Mouse (Mus musculus): ENCODE measurements around the gene Cdkn2c. TPM values are rescaled to one million over a fixed set of nuclear protein-coding genes. Genes with fewer than 3 reads are reported as not detected.
A peak's percentile ranks its signal among the peaks of the same experiment; 100 is the strongest.
"Not testable (repeated sequence)": the region's sequence is repeated elsewhere in the genome, so short reads cannot be mapped to it uniquely, and the experiment has no call there.

The Cdkn2c gene
- 16.7 and 18.0 TPM in 2 replicates for polyA plus RNA-seq (2015; fragmentation: Nextera tagmentation; extraction: Ambion mirVana)

- under 1% methylated on average over 64 of the region's 64 CpGs for WGBS
- peak; percentile 97 for ATAC-seq (ENCODE audit: borderline replicate concordance, extremely low read depth, low FRiP score, low TSS enrichment)
These were observed at the start of gene Cdkn2c for GRCm38 (mm10) chr4:109666461-109667269. Gene Cdkn2c (minus strand): TSS chr4:109667189.

GRCm38 (mm10) chr4:109705349-109705748, 38.4 kb upstream of the Cdkn2c start:
- 92% methylated on average over 2 of the region's 2 CpGs for whole genome bisulfite sequencing
- H3K4me2 ChIP-seq = no peak overlapping the region
- no peaks in the 10 kb centered on the region for H3K4me1 ChIP-seq

More at GRCm38 (mm10) chr4:109666461-109667269, at the start of gene Cdkn2c:
- Histone ChIP-seq H3K4me3 (peak within 1 kb of the TSS; percentile 75), H3K4me2 (peak within 1 kb of the TSS; percentile 94), H3K27me3 (peaks cover 6% of the 10 kb centered on the region), H3K36me3 (no peaks in the 10 kb centered on the region), H3K9me3 (no peaks in the 10 kb centered on the region), H3K9ac (peak within 1 kb of the TSS; percentile 99), H3K27ac (peak within 1 kb of the TSS; percentile 99), H3K4me1 (peaks cover 16% of the 10 kb centered on the region)

GRCm38 (mm10) chr4:109703568-109703967, 36.6 kb upstream of the Cdkn2c start:
- Histone ChIP-seq H3K27ac (no peak overlapping the region), H3K36me3 (no peaks in the 10 kb centered on the region), H3K9ac (no peak overlapping the region), H3K9me3 (no peaks in the 10 kb centered on the region), H3K4me3 (no peak overlapping the region), H3K4me2 (no peak overlapping the region), H3K4me1 (no peaks in the 10 kb centered on the region), H3K27me3 (no peaks in the 10 kb centered on the region)
- ATAC-seq (ENCODE audit: borderline replicate concordance, extremely low read depth, low FRiP score, low TSS enrichment) = no peak

More at GRCm38 (mm10) chr4:109705349-109705748, 38.4 kb upstream of the Cdkn2c start:
- no peak overlapping the region for H3K27ac ChIP-seq
- H3K9me3 ChIP-seq = no peaks in the 10 kb centered on the region
- H3K9ac ChIP-seq = no peak overlapping the region
- H3K4me3 ChIP-seq = no peak overlapping the region
- ATAC-seq (ENCODE audit: borderline replicate concordance, extremely low read depth, low FRiP score, low TSS enrichment) = no peak
- H3K27me3 ChIP-seq = no peaks in the 10 kb centered on the region
- H3K36me3 ChIP-seq = no peaks in the 10 kb centered on the region

- H3K4me1 ChIP-seq; ATAC-seq (ENCODE audit: borderline replicate concordance, extremely low read depth, low FRiP score, low TSS enrichment); H3K36me3 ChIP-seq; H3K27me3 ChIP-seq; H3K27ac ChIP-seq; H3K9ac ChIP-seq; H3K9me3 ChIP-seq; H3K4me3 ChIP-seq; H3K4me2 ChIP-seq: not testable (repeated sequence)
- WGBS = 93% methylated on average over 3 of the region's 3 CpGs
These were observed 33.7 kb upstream of the Cdkn2c start for GRCm38 (mm10) chr4:109700727-109701126.

- Histone ChIP-seq H3K36me3 (peaks cover 8% of the 10 kb centered on the region; the same call in 1 of the 2 replicates), H3K27ac (no peak overlapping the region), H3K4me3 (no peak overlapping the region), H3K4me1 (no peaks in the 10 kb centered on the region), H3K9me3 (peaks cover 6% of the 10 kb centered on the region; the same call in 1 of the 2 replicates), H3K27me3 (no peaks in the 10 kb centered on the region), H3K9ac (no peak overlapping the region), H3K4me2 (no peak overlapping the region)
- ATAC-seq (ENCODE audit: borderline replicate concordance, extremely low read depth, low FRiP score, low TSS enrichment) = no peak
These were observed 25.7 kb upstream of the Cdkn2c start for GRCm38 (mm10) chr4:109692674-109693073.

- H3K9me3 ChIP-seq = no peaks in the 10 kb centered on the region
- H3K4me3 ChIP-seq = no peak overlapping the region
- H3K4me1 ChIP-seq = no peaks in the 10 kb centered on the region
- 71% methylated on average over 2 of the region's 2 CpGs for WGBS
- no peaks in the 10 kb centered on the region for H3K27me3 ChIP-seq
- ATAC-seq (ENCODE audit: borderline replicate concordance, extremely low read depth, low FRiP score, low TSS enrichment) = no peak
- H3K4me2 ChIP-seq = no peak overlapping the region
- no peak overlapping the region for H3K27ac ChIP-seq
- H3K36me3 ChIP-seq = 0 out of 2 replicates have a peak, but pooled peaks cover 3% of the 10 kb centered on the region
- H3K9ac ChIP-seq = no peak overlapping the region
These were observed 16.6 kb upstream of the Cdkn2c start for GRCm38 (mm10) chr4:109683561-109683960.

GRCm38 (mm10) chr4:109677221-109677620, 10.2 kb upstream of the Cdkn2c start:
- Histone ChIP-seq H3K27ac (peak overlapping the region; percentile 98), H3K9ac (peak overlapping the region; percentile 82), H3K4me3 (peak overlapping the region; percentile 91), H3K36me3 (no peaks in the 10 kb centered on the region), H3K27me3 (no peaks in the 10 kb centered on the region), H3K9me3 (no peaks in the 10 kb centered on the region), H3K4me2 (peak overlapping the region; percentile 54), H3K4me1 (peaks cover 4% of the 10 kb centered on the region)
- ATAC-seq (ENCODE audit: borderline replicate concordance, extremely low read depth, low FRiP score, low TSS enrichment) = no peak
- WGBS = 2% methylated on average over 3 of the region's 3 CpGs

GRCm38 (mm10) chr4:109676218-109677215, 9.5 kb upstream of the Cdkn2c start, which contains the start of gene Faf1:
Gene Faf1 (plus strand): TSS chr4:109676588.
- ATAC-seq (ENCODE audit: borderline replicate concordance, extremely low read depth, low FRiP score, low TSS enrichment) = peak; percentile 97
- no peaks in the 10 kb centered on the region for H3K27me3 ChIP-seq
- no peaks in the 10 kb centered on the region for H3K36me3 ChIP-seq
- peaks cover 4% of the 10 kb centered on the region for H3K4me1 ChIP-seq
- peak within 1 kb of the TSS; percentile 82 for H3K9ac ChIP-seq
- H3K4me3 ChIP-seq = peak within 1 kb of the TSS; percentile 91
- H3K4me2 ChIP-seq = peak within 1 kb of the TSS; percentile 64
- H3K27ac ChIP-seq = peak within 1 kb of the TSS; percentile 98
- H3K9me3 ChIP-seq = no peaks in the 10 kb centered on the region
- WGBS = under 1% methylated on average over 77 of the region's 107 CpGs

GRCm38 (mm10) chr4:109674097-109674496, 7.1 kb upstream of the Cdkn2c start:
- no peak for ATAC-seq (ENCODE audit: borderline replicate concordance, extremely low read depth, low FRiP score, low TSS enrichment)
- no peaks in the 10 kb centered on the region for H3K27me3 ChIP-seq
- WGBS = 80% methylated on average over 2 of the region's 2 CpGs

GRCm38 (mm10) chr4:109671941-109672340, 5.0 kb upstream of the Cdkn2c start:
- Histone ChIP-seq H3K9ac (no peak overlapping the region), H3K4me3 (no peak overlapping the region), H3K36me3 (no peaks in the 10 kb centered on the region), H3K4me1 (peaks cover 6% of the 10 kb centered on the region; the same call in 1 of the 2 replicates), H3K27ac (no peak overlapping the region), H3K27me3 (no peaks in the 10 kb centered on the region), H3K4me2 (no peak overlapping the region), H3K9me3 (no peaks in the 10 kb centered on the region)
- ATAC-seq (ENCODE audit: borderline replicate concordance, extremely low read depth, low FRiP score, low TSS enrichment) = no peak
- WGBS = 75% methylated on average over 1 of the region's 1 CpGs

More at GRCm38 (mm10) chr4:109674097-109674496, 7.1 kb upstream of the Cdkn2c start:
- Histone ChIP-seq H3K4me1 (peaks cover 4% of the 10 kb centered on the region), H3K4me3 (no peak overlapping the region), H3K36me3 (no peaks in the 10 kb centered on the region), H3K4me2 (no peak overlapping the region), H3K9ac (no peak overlapping the region), H3K9me3 (no peaks in the 10 kb centered on the region), H3K27ac (no peak overlapping the region)

GRCm38 (mm10) chr4:109670213-109670612, 3.2 kb upstream of the Cdkn2c start:
- ATAC-seq (ENCODE audit: borderline replicate concordance, extremely low read depth, low FRiP score, low TSS enrichment) = no peak
- no peak overlapping the region for H3K27ac ChIP-seq
- H3K9me3 ChIP-seq = no peaks in the 10 kb centered on the region
- H3K27me3 ChIP-seq = no peaks in the 10 kb centered on the region
- H3K36me3 ChIP-seq = no peaks in the 10 kb centered on the region
- H3K4me1 ChIP-seq = peaks cover 6% of the 10 kb centered on the region; the same call in 1 of the 2 replicates
- no peak overlapping the region for H3K4me2 ChIP-seq
- no peak overlapping the region for H3K9ac ChIP-seq
- no peak overlapping the region for H3K4me3 ChIP-seq
- WGBS = 66% methylated on average over 2 of the region's 2 CpGs
